Mouse (Mus musculus): ENCODE results near the gene Ran.

The Ran gene

DNA sequence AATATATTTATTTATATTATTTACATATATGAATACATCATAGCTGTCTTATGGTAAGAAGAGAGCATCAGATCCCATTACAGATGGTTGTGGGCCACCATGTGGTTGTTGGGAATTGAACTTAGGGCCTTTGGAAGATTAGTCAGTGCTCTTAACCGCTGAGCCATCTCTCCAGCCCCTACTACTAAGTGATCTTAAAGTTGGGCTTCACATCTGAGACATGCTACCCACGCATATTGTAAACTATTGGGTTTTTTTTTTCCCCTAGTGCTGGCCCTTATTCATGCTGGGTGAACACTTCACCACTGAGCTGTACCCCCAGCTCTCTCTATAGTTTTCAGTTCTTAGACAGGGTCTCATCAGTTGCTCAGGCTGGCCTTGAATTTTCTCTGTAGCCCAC, 8.9 kb upstream of the Ran start:
- in situ Hi-C loops (cut with MseI, MboI) = loop anchor here in 1 of 2 experiments (25.0 kb wide), 1 partner anchor 1399 kb away; no protein-coding TSS in a partner anchor

DNA sequence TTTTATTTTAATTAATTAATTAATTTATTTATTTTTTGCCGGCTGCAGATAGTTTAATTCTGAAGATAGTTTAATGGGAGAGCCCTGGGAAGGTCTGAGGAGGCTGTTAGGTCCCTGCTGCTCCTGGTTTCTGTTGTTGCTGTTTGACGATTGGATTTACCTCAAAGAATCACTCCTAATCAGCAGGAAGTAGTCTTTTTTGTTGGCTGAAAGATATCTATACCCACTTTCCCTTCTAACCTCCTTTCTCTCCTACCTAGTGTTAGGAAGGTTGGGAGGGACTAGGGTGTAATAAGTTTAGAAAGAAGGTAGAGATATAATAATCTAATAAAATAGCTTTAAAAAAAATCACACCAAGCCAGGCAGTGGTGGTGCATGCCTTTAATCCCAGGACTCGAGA, 4.8 kb upstream of the Ran start:
- in situ Hi-C loops (cut with MseI, MboI) = loop anchor here in 1 of 2 experiments (25.0 kb wide), 1 partner anchor 1403 kb away; no protein-coding TSS in a partner anchor

DNA sequence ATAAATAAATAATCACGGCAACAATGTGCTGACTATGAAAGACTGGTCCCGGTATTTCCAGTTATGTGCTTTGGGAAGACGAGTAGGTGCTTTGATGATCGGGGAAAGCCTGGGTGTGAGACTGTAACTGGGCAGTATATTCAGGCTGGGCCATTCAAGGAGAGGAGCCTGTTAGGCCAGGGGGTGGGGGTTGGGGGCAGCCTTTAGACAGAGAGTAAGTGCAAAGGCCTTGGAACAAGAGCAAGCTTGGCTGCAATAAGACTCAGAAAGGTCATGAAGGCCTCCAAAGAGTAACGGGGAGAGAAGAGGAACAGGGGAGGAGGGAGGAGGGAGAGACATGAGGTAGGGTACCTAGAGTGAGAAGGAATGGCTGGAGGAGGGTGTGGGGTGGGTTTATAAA, 4.3 kb upstream of the Ran start:
- in situ Hi-C loops (cut with MseI, MboI) = loop anchor here in 1 of 2 experiments (25.0 kb wide), 1 partner anchor 1403 kb away; no protein-coding TSS in a partner anchor

DNA sequence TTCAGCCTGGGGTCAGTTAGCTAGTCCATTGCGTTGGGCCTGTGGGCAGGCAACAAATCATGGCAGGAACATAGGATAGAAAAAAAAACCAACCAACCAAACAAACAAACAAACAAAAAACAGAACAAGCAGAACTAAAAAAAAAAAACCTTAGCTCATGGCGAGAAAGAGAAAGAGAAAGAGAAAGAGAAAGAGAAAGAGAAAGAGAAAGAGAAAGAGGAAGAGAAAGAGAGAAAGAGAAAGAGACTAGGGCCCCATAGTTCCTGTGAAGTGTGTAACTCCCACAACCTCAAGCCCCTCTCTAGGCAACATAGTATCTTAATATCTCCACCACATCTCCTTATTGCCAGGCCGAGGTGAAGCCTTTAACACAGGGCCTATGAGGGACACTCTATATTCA, 3.5 kb upstream of the Ran start:
- in situ Hi-C loops (cut with MseI, MboI) = loop anchor here in 1 of 2 experiments (25.0 kb wide), 1 partner anchor 1404 kb away; no protein-coding TSS in a partner anchor

DNA sequence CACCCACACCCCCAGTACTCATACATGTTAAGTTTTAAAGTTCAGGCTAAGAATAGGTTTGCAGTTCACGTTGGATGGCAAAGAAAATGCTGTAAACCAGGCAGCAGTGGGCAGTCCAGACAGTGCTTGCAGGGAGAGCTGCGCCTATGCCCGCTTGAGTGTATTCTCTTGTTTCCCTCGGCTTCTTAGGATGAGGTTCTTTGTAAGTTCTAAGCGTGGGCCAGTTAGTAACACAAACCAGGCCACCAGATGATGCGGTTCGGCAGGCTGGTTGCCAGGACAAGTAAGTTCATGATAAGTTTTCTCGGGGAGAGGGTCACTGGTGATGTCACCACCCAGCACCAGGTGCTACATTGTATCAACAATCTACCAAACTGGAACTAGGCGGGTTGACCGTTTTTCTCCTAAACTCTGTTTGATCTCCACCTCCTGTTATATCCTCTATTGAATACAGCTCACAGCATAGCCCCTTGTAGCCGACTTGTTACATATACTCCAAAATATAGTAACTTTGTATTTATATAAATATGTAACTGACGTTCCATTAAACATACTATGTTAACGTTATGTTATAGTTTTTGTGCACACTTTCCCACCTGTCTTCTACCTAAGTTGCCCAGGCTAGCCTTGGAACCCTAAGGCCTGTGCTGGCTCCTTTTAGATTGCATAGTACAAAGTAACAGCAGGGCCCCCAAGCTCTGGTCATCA, 933 bp upstream of the Ran start:
- in situ Hi-C loops (cut with MseI, MboI) = loop anchor here in 1 of 2 experiments (25.0 kb wide), 1 partner anchor 1407 kb away; no protein-coding TSS in a partner anchor

DNA sequence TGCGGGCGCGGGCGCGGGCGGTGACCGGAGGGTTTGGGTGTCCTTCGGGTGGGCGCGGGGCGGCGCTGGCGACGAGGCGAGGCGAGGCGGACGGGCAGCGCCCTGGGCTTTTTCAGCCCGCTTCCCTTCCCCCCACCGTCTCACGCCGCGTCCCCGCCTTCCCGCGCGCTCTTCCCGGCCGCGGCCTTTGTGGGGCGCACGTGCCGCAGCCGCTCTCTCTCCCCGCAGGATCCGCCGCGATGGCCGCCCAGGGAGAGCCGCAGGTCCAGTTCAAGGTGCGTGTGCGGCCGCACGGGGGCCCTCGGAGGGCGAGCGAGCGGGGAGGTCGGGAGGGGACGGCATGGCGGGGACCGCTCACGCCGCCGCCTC, 415 bp downstream of the Ran start:
- in situ Hi-C loops (cut with MseI, MboI) = loop anchor here in 1 of 2 experiments (25.0 kb wide), 1 partner anchor 1408 kb away; no protein-coding TSS in a partner anchor

DNA sequence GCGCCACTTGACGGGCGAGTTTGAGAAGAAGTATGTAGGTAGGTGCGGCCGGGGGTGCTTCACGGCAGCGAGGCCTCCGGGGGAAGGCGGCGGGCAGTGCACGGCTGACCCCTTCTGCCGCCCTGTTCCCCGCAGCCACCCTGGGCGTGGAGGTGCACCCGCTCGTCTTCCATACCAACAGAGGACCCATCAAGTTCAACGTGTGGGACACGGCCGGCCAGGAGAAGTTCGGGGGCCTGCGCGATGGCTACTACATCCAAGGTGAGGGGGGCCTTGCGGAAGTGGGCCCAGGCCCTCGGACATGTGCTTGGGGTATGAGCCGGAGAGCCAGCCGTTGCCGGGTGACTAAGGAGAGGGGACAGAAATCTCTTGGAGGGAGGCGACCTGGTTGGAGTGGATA, 862 bp downstream of the Ran start:
- in situ Hi-C loops (cut with MseI, MboI) = loop anchor here in 1 of 2 experiments (25.0 kb wide), 1 partner anchor 1408 kb away; no protein-coding TSS in a partner anchor

DNA sequence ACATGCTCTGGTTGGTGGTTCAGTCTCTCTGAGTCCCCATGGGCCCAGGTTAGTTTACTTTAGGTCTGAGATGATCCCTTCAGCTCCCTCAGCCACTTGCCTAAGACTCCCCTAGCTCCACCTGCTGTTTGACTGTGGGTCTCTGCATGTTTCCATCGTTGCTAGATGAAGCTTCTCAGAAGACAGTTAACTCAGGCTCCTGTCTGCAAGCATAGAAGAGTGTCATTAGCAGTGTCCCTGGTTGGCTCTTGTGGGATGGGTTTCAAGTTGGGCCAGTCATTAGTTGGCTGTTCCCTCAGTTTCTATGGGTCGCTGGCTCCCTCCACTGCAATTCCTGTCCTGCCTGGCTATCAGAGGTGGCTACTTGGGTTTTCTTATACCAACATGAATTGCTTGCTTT, 5.2 kb downstream of the Ran start:
- in situ Hi-C loops (cut with MseI, MboI) = no loop called here

DNA sequence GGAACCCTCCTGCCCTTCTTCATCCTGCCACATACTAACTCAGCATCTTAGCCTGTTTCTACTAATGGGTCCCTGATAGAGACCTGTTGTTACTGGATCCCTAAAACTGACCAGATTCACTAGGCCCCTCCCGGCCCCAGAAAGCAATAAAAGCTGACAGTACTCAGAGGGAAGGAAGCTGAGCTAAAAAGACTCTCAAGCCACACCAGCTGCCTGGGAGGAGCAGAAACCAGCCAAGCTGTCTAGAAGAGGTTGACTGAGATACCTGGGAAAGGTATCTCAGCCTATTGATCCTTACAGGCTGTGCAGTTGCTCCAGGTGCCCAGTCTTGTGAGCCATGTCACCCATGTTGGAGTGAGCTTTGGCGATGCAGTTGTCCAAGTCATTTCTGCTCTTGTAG, 5.9 kb downstream of the Ran start:
- in situ Hi-C loops (cut with MseI, MboI) = no loop called here

DNA sequence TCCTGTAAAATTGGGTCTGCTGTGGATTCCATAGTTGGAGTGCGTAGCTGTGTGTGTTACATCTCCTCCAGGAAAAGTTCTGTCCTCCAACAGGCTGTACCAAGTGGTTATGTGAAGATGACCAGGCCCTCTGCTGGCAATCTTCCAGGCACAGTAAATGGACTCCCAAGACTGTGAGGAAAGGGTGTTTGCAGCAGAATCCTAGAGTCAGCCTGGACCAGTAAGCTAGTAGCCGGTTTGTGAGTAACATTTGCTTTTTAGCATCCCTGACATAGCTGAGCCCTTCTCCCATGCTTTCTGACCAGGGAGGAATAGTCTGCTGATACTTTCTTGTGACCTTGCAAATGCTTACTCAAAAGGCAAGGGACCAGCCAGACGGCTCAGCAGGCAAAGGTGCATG, 6.3 kb downstream of the Ran start:
- in situ Hi-C loops (cut with MseI, MboI) = no loop called here

DNA sequence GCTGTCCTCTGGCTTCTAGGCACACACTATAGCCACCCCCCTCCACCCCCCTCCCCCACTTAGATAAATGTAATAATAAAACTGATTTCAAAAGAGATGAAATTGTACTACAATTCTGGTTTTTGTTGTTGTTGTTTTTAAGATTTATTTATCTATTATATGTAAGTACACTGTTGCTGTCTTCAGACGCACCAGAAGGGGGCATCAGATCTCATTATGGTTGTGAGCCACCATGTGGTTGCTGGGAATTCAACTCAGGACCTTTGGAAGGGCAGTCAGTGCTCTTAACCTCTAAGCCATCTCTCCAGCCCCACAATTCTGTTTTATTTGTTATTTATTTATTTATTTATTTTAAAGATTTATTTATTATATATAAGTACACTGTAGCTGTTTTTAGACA, 6.8 kb downstream of the Ran start:
- in situ Hi-C loops (cut with MseI, MboI) = no loop called here

DNA sequence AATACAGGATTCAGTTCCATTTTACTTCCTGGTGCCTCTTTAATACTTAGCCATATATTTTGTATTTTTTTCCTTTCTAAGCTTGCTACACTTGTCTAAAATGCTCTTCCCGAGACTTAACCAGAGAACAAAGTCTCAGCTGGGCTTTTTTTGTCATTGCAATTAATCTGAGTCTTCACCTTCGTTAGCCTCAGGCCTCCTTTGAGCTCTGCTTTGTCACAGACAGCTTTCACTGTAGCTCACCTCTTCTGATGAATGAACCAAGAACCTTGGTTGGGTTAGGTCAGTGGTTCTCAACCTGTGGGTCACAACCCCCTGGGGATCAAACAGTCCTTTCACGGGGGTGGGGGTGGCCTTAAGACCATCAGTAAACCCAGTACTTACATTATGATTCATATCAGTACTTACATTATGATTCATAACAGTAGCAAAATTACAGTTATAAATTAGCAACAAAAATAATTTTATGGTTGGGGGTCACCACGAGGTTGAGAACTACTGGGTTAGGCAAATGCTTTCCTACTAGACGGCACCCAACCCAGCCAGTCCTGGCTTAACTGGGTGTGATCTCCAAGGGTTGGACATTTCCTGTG, 9.4 kb downstream of the Ran start:
- in situ Hi-C loops (cut with MseI, MboI) = no loop called here

DNA sequence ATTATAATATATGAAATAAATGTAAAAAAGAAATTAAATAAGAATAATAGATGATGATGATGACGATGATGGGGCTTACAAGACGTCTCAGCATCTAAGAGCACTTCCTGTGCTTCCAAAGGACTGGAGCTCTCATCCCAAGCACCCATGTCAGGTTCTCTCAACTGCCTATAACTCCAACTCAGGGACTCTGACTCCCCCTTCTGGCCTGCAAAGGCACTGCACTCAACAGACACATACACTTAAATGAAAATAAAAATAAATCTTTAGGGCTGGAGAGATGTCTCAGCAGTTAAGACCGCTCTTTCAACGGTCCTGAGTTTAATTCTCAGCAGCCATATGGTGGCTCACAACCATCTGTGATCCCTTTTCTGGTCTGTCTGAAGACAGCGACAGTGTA, 16.8 kb downstream of the Ran start:
- in situ Hi-C loops (cut with MseI, MboI) = no loop called here

DNA sequence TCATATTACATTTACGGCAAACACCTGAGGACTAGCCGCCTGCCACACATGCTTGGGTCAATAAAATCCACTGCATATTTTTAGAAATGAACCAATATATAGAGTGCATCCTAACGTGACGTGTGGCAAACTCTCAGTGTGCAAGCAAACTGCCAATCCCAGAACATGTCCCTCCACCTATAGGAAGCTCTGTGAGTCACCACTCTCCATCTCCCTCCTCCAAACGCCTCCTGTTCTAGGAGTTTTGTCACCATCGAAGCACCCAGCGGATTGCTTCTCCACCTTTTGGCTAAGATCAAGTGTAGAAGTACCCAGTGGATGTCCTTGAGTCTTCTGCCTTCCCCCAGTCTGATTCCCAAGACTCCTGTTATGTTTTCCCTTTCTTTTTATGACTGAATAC, 17.9 kb downstream of the Ran start:
- in situ Hi-C loops (cut with MseI, MboI) = no loop called here

DNA sequence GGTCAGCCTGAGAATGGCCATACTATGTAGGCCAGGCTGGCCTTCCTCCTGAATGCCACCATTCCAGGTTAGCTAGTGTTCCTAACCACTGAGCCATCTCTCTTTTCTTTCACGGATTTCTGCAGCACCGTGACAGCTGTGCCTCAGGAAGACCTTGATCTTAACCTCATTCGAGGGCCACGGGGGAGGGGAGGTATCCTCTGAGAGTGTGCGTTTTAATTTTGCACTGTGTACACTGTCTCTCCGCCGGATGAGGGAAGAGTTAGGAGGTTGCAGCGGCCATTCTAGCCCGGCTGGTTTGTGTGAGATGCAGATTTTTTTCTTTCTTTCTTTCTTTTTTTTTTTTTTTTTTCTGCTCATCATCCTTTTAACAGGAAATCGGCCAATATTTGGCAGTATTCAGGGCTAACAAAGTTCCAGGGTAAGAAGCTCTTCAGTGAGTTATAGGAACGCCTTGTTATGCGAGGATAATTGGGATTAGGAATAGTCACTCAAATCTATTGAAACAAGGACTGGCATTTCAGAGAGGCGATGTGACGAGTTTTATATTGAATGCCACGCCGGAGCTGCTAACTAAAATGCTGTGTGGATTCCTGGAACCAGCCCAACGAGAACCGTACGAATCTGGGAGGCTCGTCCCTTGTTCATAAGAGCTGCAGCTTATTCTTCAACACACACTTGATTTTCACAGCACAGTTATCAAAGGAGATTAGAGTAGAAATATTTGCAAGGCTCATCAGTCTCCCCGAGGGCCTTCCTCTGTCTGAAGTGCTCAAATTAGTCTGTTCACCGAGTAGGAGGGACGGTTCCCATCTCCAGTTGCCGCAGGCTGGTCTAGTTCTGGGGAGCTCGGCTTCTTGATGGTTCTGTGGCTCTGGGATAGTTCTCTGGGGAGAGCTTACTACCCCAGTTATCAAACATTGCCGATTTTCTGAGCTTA, 26.0 kb downstream of the Ran start:
- in situ Hi-C loops (cut with MseI, MboI) = no loop called here

DNA sequence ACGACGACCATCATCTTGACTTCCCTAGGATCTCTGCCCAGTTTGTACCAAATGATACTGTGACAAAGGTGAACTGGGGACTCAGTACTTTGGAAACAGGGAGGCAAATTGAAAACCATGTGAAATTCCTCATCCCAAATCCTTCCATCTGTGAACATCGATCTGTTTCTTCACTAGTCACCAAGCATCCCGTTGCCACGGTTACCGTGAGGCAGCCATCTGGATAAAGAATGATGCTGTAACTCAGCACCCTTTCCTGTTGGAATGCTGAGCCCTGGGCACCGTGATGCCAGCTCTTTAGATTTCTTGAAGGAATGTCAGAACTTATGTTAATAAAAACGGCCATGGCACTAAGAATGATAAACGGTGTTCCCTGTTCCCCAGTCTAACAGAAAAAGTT, 29.5 kb downstream of the Ran start:
- in situ Hi-C loops (cut with MseI, MboI) = no loop called here

DNA sequence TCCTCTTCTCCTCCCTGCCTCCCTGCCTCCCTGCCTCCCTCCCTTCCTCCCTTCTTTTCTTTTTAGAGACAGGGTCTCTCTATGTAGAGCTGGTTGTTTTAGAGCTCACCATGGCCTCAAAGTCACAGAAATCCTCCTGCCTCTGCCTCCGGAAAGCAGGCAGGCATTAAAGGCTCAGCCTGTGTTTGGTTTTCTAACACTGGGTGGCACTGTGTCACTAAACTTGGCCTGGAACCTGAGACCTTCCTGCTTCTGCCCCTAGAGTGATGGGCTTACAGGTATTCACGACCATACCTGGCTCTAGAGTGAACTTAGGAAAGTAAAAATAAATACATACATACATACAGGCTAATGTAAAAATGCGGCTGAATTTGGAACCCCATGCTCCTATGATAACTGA, 32.0 kb downstream of the Ran start:
- in situ Hi-C loops (cut with MseI, MboI) = loop anchor here (10.0 to 25.0 kb wide), 2 partner anchors 310 to 533 kb away; partner anchors contain the start of gene Mmp17 (in 1 of the 2)

DNA sequence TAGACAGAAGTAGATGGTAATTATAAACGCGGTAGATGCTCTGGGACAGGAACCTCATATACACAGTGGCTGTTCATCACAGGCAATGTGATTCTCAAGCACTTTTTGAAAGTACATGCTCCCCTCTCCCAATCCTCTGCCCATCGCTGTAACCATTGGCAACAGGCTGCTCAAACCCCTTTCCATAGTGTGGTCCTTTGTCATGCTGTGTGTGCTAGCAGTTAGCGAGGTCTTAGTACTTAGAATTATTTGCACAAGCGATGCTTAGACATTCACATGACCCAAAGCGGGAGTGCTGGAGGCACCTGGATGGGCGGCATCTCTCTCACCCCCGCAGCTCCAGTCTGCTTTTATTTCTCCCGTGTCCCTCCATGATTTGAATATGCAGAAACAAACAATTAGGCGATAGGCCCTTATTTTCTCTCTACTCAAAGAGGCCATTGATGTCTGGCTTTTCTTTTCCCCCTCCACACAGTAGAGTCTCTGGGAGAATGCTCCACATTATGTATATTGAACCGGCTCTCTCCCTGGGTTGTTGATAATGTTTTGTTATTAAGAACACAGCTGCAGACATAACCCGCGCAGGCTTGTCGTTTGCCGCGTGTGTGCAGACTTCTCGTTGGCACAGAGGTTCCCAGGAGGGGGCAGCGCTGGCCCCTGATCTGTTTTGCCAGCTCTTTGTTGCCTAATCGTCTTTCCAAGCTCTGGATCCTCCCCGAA, 32.9 kb downstream of the Ran start:
- in situ Hi-C loops (cut with MseI, MboI) = loop anchor here (10.0 to 25.0 kb wide), 2 partner anchors 310 to 532 kb away; partner anchors contain the start of gene Mmp17 (in 1 of the 2)

DNA sequence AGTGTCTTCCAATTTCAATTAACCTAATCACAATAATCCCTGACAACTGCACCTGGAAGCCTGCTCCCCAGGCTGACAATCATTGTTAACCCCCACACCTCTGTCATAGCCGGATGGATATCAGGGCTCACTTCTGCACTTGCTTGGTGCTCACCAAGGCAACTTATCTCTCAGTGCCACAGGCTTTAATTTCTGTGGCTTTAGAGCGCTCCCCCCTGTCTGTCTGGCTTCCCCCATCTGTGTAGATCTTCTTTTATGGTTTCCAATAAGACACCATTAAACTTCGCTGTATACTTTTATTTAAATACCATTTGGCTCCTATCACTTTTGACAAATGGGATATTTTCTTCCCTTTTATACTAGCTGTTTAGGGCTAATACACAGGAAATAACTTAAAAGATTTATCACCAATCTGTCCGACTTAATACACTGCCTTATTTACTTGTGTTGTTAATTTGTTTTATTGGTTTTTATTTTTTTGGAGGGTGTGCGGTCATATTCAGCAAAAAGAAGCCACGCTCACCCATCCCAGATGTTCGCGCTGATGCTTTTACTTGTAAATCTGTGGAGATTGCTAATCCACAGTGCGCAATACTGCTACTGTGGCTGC, 34.9 kb downstream of the Ran start:
- in situ Hi-C loops (cut with MseI, MboI) = loop anchor here (10.0 to 25.0 kb wide), 2 partner anchors 308 to 530 kb away; partner anchors contain the start of gene Mmp17 (in 1 of the 2)

DNA sequence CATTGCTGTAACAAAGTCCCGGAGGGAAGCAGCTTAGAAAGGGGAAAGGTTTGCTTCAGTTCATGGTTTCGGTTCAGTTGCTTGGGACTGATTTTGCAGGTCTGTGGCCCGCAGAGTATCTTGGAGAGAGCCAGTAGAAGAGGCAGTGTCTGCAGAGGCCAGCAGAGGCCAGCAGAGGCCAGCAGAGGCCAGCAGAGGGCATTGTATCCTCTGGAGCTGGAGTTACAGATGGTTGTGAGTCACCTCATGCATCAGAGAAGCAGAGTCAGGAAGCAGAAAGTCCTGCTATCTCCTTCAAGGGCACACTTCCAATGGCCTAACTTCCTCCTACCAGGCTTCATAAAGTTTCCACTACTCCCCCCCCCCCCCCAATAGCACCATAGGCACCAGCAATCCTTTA, 39.2 kb downstream of the Ran start:
- in situ Hi-C loops (cut with MseI, MboI) = loop anchor here (10.0 to 25.0 kb wide), 2 partner anchors 303 to 526 kb away; partner anchors contain the start of gene Mmp17 (in 1 of the 2)

Data from mouse trophoblast stem cell (cell line).